ENCODE assay signal across 35 mouse cellular contexts in the genomic region with DNA sequence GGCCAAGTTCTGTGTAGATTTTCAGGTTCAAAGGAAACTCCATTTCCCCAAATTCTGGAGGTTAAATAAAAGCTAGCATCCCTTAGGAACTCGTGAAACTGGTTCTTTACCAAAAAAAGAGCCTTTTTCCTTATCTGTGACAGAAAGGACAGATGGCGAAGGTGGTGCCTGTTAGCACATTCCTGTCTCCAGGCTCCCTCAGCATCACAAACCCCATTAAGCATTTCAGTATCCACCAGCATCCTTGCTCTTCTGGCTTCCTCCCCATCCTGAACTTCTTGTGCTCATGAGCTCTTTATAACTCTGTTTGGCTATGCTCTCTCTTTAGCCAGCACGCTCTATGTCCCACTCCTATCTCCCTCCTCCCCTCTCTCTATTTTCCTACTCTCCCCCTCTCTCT.
"Had no signal": no experiment of that assay in that cellular context is flagged by ENCODE, and none has a peak within 500 bp of the region (broad histone marks: within the 10 kb centered on the region; RNA-seq: fewer than 3 reads in every experiment).

No protein-coding gene starts in this region.

- DNase-seq: heart, postnatal 10 days; heart, postnatal 14 days; heart, postnatal 36 days; heart, postnatal 4 days; kidney, adult 11 months; kidney, adult 18-20 months; kidney, adult 2 months; kidney, adult 8-10 months; kidney, adult 9 months; kidney, postnatal 10 days; kidney, postnatal 14 days; kidney, postnatal 25 days; kidney, postnatal 36 days; kidney, postnatal 4 days; layer of hippocampus, adult 9-11 months; layer of hippocampus, postnatal 36 days had no signal

- H3K4me1 ChIP-seq: heart, embryonic 13.5 days; heart, embryonic 15.5 days; hindbrain, embryonic 10.5 days; hindbrain, embryonic 12.5 days; hindbrain, embryonic 15.5 days; intestine, embryonic 15.5 days; kidney, embryonic 15.5 days had no signal

- H3K4me3 ChIP-seq: heart, embryonic 10.5 days; heart, embryonic 12.5 days; heart, embryonic 13.5 days; heart, embryonic 15.5 days; hindbrain, embryonic 10.5 days; hindbrain, embryonic 12.5 days; hindbrain, embryonic 15.5 days; intestine, embryonic 15.5 days; kidney, embryonic 15.5 days; layer of hippocampus, adult 2 months; left cerebral cortex, adult 2 months had no signal

- H3K27ac ChIP-seq: heart, embryonic 10.5 days; heart, embryonic 13.5 days; heart, embryonic 15.5 days; hindbrain, embryonic 10.5 days; hindbrain, embryonic 12.5 days; hindbrain, embryonic 14.5 days; hindbrain, embryonic 15.5 days; hindbrain, postnatal 0 days; intestine, embryonic 15.5 days; kidney, embryonic 15.5 days; kidney, postnatal 0 days; layer of hippocampus, adult 2 months; left cerebral cortex, adult 2 months had no signal

- H3K27me3 ChIP-seq: heart, embryonic 12.5 days; heart, embryonic 13.5 days; heart, embryonic 15.5 days; hindbrain, embryonic 12.5 days; hindbrain, embryonic 15.5 days; intestine, embryonic 15.5 days; kidney, embryonic 15.5 days had no signal

- H3K9ac ChIP-seq: heart, embryonic 12.5 days; heart, embryonic 13.5 days; heart, embryonic 15.5 days; hindbrain, embryonic 12.5 days; hindbrain, embryonic 14.5 days; hindbrain, embryonic 15.5 days; intestine, embryonic 15.5 days; kidney, embryonic 15.5 days had no signal

- H3K9me3 ChIP-seq: heart, embryonic 10.5 days; heart, embryonic 12.5 days; heart, embryonic 13.5 days; heart, embryonic 15.5 days; hindbrain, embryonic 10.5 days; hindbrain, embryonic 12.5 days; hindbrain, embryonic 15.5 days; intestine, embryonic 15.5 days; kidney, embryonic 15.5 days had no signal

- H3K4me2 ChIP-seq: heart, embryonic 11.5 days; heart, embryonic 12.5 days; heart, embryonic 13.5 days; heart, embryonic 15.5 days; hindbrain, embryonic 12.5 days; hindbrain, embryonic 14.5 days; hindbrain, embryonic 15.5 days; intestine, embryonic 15.5 days; kidney, embryonic 15.5 days had no signal

- H3K36me3 ChIP-seq: heart, embryonic 10.5 days; heart, embryonic 12.5 days; heart, embryonic 13.5 days; heart, embryonic 15.5 days; hindbrain, embryonic 10.5 days; hindbrain, embryonic 12.5 days; hindbrain, embryonic 15.5 days; intestine, embryonic 15.5 days; kidney, embryonic 15.5 days had no signal

- ATAC-seq: hindbrain, embryonic 16.5 days; hindbrain, postnatal 0 days; inflammation-experienced regulatory T-cells, adult 6 months; intestine, embryonic 15.5 days; intestine, embryonic 16.5 days; intestine, postnatal 0 days had no signal
